In the genomic region with DNA sequence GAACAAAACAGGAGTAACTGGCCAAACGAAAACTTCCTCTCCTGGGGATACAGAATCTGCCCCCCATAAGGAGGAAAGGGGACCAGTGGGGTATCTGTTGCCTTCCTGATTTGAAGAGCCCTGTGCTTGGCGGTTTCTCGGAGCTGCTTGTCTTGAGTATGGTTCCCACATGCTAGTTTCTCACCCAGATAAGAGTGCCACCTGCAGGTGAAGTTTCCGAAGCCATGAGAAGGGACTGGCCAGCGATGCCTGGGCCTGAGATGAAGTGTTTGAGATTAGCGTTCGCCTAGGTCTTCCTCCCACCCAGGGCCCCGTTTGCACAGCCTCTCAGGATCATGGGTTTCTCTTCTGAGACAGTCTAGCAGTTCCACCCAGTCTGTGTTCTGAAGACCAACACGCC, we compare ENCODE assay signal across 8 mouse cellular contexts. TPM values are rescaled to one million over a fixed set of nuclear protein-coding genes. Genes with fewer than 3 reads are reported as not detected.
A peak's percentile ranks its signal among the peaks of the same experiment; 100 is the strongest.
DNase-seq lines count a peak whose midpoint lies in the region; ATAC-seq and TF ChIP-seq lines count a peak whose summit lies in the region.

No protein-coding gene starts in this region.

- H3K4me1 ChIP-seq in kidney, adult 2 months (ENCODE audit: control insufficient read depth, insufficient read depth, low read length) = no peaks in the 10 kb centered on the region
- peaks cover 27% of the 10 kb centered on the region for H3K4me1 ChIP-seq in midbrain, embryonic 16.5 days (ENCODE audit: control insufficient read depth, insufficient read depth, low read length)

- H3K9me3 ChIP-seq in midbrain, embryonic 16.5 days (replicated peaks; ENCODE audit: control insufficient read depth, low read length, poor library complexity, severe bottlenecking) = no peaks in the 10 kb centered on the region

- no peak for ATAC-seq in erythroid progenitor cell, adult 5-6 weeks (replicated peaks; ENCODE audit: low FRiP score, poor library complexity, severe bottlenecking)
- no peak for ATAC-seq in midbrain, embryonic 16.5 days

- H3K27ac ChIP-seq in kidney, adult 2 months (ENCODE audit: insufficient read depth, low read depth, low read length) = no peak overlapping the region
- no peak overlapping the region for H3K27ac ChIP-seq in midbrain, embryonic 16.5 days (ENCODE audit: low read length)

- TF ChIP-seq CTCF in kidney, adult 2 months (conservative IDR thresholded peaks at IDR 0.05; ENCODE audit: insufficient read depth, insufficient read length, low read depth, low read length) = peak; percentile 58

- H3K4me2 ChIP-seq in midbrain, embryonic 16.5 days (ENCODE audit: low read length) = no peak overlapping the region

- H3K36me3 ChIP-seq in kidney, adult 2 months (ENCODE audit: control insufficient read depth, insufficient read depth, low read length) = no peaks in the 10 kb centered on the region
- no peaks in the 10 kb centered on the region for H3K36me3 ChIP-seq in midbrain, embryonic 16.5 days (ENCODE audit: control insufficient read depth, insufficient read depth, low read length)

- H3K27me3 ChIP-seq in kidney, adult 2 months (replicated peaks; ENCODE audit: control insufficient read depth, insufficient read depth, low read length) = no peaks in the 10 kb centered on the region
- no peaks in the 10 kb centered on the region for H3K27me3 ChIP-seq in midbrain, embryonic 16.5 days (ENCODE audit: control insufficient read depth, insufficient read depth, low read depth, low read length)

- DNase-seq in kidney, adult 2 months = peak; percentile 56
- no peak for DNase-seq in kidney, adult 11 months
- DNase-seq in B cell, adult 2 months = peak; percentile 38 to 41
- peak; percentile 61 for DNase-seq in R1 (ENCODE audit: low read depth, low spot score)
- DNase-seq in kidney, postnatal 25 days = peak; percentile 67 to 72
- no peak for DNase-seq in natural killer cell, adult 2 months (ENCODE audit: low spot score in 2 of 2)

- H3K9ac ChIP-seq in midbrain, embryonic 16.5 days (ENCODE audit: low read depth, low read length) = no peak overlapping the region

- H3K4me3 ChIP-seq in kidney, adult 2 months (ENCODE audit: insufficient read depth, low read depth, low read length) = no peak overlapping the region
- no peak overlapping the region for H3K4me3 ChIP-seq in midbrain, embryonic 16.5 days (ENCODE audit: low read depth, low read length)

- 41% methylated on average over 9 of the region's 9 CpGs for WGBS in kidney, adult 2 months
- 30% methylated on average over 9 of the region's 9 CpGs for WGBS in midbrain, embryonic 16.5 days

- no peak for TF ChIP-seq POLR2A in kidney, adult 2 months (IDR thresholded peaks at IDR 0.05; ENCODE audit: low read depth, low read length)

RNA-seq across cellular contexts. Expression of a gene that starts 1.7 kb away (rescaled TPM):
- 1.7 and 1.9 TPM in 2 replicates for polyA plus RNA-seq in kidney, adult 2 months (2012; rRNA removed)
- 0.72 and 2.1 TPM in 2 replicates for total RNA-seq in erythroid progenitor cell, adult 5-6 weeks (2015; ENCODE audit: low replicate concordance)
- 1.4 TPM in 1 of 2 replicates, not detected in the other for total RNA-seq in erythroid progenitor cell, adult 5-6 weeks (2017; ENCODE audit: low replicate concordance)
- polyA plus RNA-seq in midbrain, embryonic 16.5 days (2015; fragmentation: Nextera tagmentation; extraction: Ambion mirVana) = 107 and 126 TPM in 2 replicates

RNA-seq across cellular contexts. Expression of a gene that starts 12.5 kb away (rescaled TPM):
- 26.2 and 30.0 TPM in 2 replicates for polyA plus RNA-seq in kidney, adult 2 months (2012; rRNA removed)
- 17.7 and 21.4 TPM in 2 replicates for total RNA-seq in erythroid progenitor cell, adult 5-6 weeks (2015; ENCODE audit: low replicate concordance)
- total RNA-seq in erythroid progenitor cell, adult 5-6 weeks (2017; ENCODE audit: low replicate concordance) = 0.26 and 7.1 TPM in 2 replicates
- 2.2 and 2.7 TPM in 2 replicates for polyA plus RNA-seq in midbrain, embryonic 16.5 days (2015; fragmentation: Nextera tagmentation; extraction: Ambion mirVana)

RNA-seq across cellular contexts. Expression of a gene that starts 12.6 kb away (rescaled TPM):
- 0.03 TPM in 1 of 2 replicates, not detected in the other for polyA plus RNA-seq in kidney, adult 2 months (2012; rRNA removed)
- 1.3 TPM in 1 of 2 replicates, not detected in the other for total RNA-seq in erythroid progenitor cell, adult 5-6 weeks (2015; ENCODE audit: low replicate concordance)
- not detected in 2 replicates for total RNA-seq in erythroid progenitor cell, adult 5-6 weeks (2017; ENCODE audit: low replicate concordance)
- not detected in 2 replicates for polyA plus RNA-seq in midbrain, embryonic 16.5 days (2015; fragmentation: Nextera tagmentation; extraction: Ambion mirVana)

RNA-seq across cellular contexts. Expression of a gene that starts 14.5 kb away (rescaled TPM):
- polyA plus RNA-seq in kidney, adult 2 months (2012; rRNA removed) = 310 and 318 TPM in 2 replicates
- 66.7 and 92.6 TPM in 2 replicates for total RNA-seq in erythroid progenitor cell, adult 5-6 weeks (2015; ENCODE audit: low replicate concordance)
- 67.5 and 70.4 TPM in 2 replicates for total RNA-seq in erythroid progenitor cell, adult 5-6 weeks (2017; ENCODE audit: low replicate concordance)
- 51.7 and 53.2 TPM in 2 replicates for polyA plus RNA-seq in midbrain, embryonic 16.5 days (2015; fragmentation: Nextera tagmentation; extraction: Ambion mirVana)

RNA-seq across cellular contexts. Expression of a gene that starts 22.7 kb away (rescaled TPM):
- polyA plus RNA-seq in kidney, adult 2 months (2012; rRNA removed) = 19.3 and 24.1 TPM in 2 replicates
- 12.6 and 22.6 TPM in 2 replicates for total RNA-seq in erythroid progenitor cell, adult 5-6 weeks (2015; ENCODE audit: low replicate concordance)
- total RNA-seq in erythroid progenitor cell, adult 5-6 weeks (2017; ENCODE audit: low replicate concordance) = 6.8 and 11.2 TPM in 2 replicates
- polyA plus RNA-seq in midbrain, embryonic 16.5 days (2015; fragmentation: Nextera tagmentation; extraction: Ambion mirVana) = 66.3 and 67.6 TPM in 2 replicates

Comparison
In these comparisons a context has a peak if more than half of its experiments do, and no peak if none do; other contexts are left out.
1. DNase-seq: peak in kidney, adult 2 months (single experiment), B cell, adult 2 months (2 of 2), R1 (single experiment) and kidney, postnatal 25 days (2 of 2); none in kidney, adult 11 months (single experiment) and natural killer cell, adult 2 months (0 of 2).
2. RNA of a gene that starts 1.7 kb away (polyA plus RNA-seq): 107 to 126 TPM in midbrain, embryonic 16.5 days; 1.7 to 1.9 TPM in kidney, adult 2 months; every median in the first group is over 10 times any median in the second.